Mouse (Mus musculus): ENCODE measurements around the gene Otogl.

DNA sequence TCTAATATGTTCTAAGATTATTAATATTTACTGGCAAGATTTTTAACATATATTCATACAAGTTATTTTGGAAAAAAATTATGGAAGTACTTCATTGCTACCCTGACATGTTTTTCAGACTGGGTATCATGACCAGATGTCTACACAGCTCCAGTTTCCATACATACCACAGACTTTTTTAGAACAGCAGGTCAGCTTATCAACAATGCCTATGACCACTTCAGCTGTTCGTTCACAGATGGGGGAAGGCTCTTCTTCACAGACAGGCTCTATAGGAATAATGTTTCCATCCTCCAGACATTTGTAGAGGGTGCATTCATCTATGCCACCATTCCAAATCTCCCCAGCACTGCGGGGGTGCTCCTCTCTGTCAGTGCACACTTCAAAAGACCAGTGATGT is 132.4 kb downstream of the Otogl start:
- TF ChIP-seq CTCF (IDR thresholded peaks at IDR 0.05; ENCODE audit: low read depth, low read length) (no peak), POLR2A (IDR thresholded peaks at IDR 0.05; ENCODE audit: borderline replicate concordance, low read depth, low read length) (no peak)

All from bone marrow macrophage, adult 2 months (primary cell).